Mouse (Mus musculus) hematopoietic stem cell, adult 5-6 weeks (primary cell): ENCODE measurements around the gene Pus7. TPM values are rescaled to one million over a fixed set of nuclear protein-coding genes. Genes with fewer than 3 reads are reported as not detected.
A peak's percentile ranks its signal among the peaks of the same experiment; 100 is the strongest.

Source experiments
- ATAC-seq, 2 experiments: fragments of 125-278 bp in 1 of 2; replicated peaks in 1 of 2; 2 replicates each; pipeline ENCODE4 v1.8.0; 2016 to 2017; ENCODE audit warnings: inconsistent platforms in 2 of 2, mild to moderate bottlenecking in 2 of 2, moderate number of reproducible peaks in 2 of 2, low read depth in 1 of 2, moderate TSS enrichment in 1 of 2; ENCODE audit not compliant: low FRiP score in 2 of 2, poor library complexity in 2 of 2, severe bottlenecking in 2 of 2, insufficient read depth in 1 of 2, low TSS enrichment in 1 of 2
- total RNA-seq: library from RNA; stranded (forward); fragments of 172-1452, 232-1000 nt; gene quantifications from 2 replicates; pipeline ENCODE4 v1.2.3, GENCODE M21; 2017

The Pus7 gene
- total RNA-seq, 1 experiment from 2014 or later: 55.2 TPM

GRCm38 (mm10) chr5:23764557-23764956, 19.0 kb downstream of the Pus7 start:
- no peak for ATAC-seq

- ATAC-seq: no peak
These were observed 21.0 kb downstream of the Pus7 start for GRCm38 (mm10) chr5:23762531-23762930.

- ATAC-seq: peak in 1 of 2 experiments; percentile 48; a peak in 1 of 4 replicates
These were observed 24.9 kb downstream of the Pus7 start for GRCm38 (mm10) chr5:23758633-23759032.

DNA sequence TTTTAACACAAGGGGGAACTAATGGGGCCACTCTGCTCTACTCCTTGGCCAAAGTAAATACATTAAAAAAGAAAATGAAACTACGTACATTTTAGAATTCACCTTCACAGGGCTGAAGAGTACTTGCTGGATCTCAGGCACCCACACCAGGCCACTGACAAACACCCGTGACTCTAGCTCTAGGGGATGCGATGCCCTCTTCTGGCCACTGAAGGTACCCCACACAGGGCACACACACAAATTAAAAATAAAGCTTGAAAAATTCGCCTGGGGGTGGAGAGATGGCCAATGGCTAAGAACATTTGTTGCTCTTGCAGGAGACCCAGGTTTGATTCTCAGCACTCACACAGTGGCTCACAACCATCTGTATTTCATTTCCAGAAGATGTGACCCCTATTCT, 27.1 kb downstream of the Pus7 start:
- ATAC-seq: no peak

GRCm38 (mm10) chr5:23755591-23755990, 27.9 kb downstream of the Pus7 start:
- ATAC-seq: no peak

DNA sequence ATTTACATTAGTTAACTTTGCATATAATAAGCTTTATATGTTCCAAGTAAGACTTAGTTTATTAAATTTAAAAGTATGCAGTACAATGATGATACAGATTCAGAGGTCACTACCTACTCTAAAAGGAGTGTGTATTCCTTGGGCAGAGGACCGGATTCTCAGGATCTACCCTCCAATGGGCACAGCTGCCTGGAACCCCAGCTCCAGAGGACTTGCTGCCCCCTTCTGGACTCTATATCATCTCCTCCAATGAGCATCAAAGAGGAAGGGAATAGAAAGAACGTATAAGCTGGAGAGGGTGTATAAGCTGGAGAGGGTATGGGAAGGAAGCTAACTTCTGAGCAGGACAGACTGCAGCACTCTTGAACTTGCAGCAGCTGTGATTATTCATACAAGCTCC, 33.6 kb downstream of the Pus7 start:
- ATAC-seq: no peak

DNA sequence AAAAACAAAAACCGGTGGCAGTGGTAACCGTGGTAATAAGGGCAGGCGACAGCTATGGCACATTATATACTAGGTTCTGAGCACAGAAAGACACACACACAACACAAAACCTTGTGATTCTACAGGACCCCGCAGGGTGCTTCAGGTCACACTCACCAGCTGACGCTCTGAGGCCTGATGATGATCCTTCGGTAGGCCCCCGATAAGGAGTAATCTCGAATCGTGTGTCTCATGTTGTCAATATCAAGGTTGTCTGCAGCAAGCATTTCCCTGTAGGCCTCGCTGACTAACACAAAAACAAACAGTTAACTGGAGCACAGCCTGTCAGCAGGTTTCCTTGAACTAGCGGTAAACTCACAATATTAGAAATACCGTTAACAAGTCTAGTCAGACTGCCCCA, 40.2 kb downstream of the Pus7 start:
- no peak for ATAC-seq

GRCm38 (mm10) chr5:23737111-23737510, 46.4 kb downstream of the Pus7 start:
- ATAC-seq: no peak

DNA sequence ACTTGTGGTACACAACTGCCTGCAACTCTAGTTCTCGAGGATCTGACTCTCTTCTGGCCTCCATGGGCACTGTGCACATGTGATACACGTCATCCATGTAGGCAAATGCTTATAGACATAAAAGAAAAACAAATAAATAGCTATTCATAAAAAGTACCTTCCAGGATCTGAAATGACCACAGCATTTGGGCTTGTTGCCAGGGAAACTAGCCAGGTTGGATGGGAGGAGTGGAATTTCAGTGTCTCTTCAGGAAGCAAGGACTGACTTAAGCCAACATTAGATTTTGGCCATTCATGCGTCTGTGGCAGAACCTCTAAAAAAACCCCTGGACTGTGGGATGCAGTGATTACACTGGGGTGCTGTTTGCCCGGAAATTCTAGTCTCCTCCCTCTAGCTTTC, 47.1 kb downstream of the Pus7 start:
- no peak for ATAC-seq

GRCm38 (mm10) chr5:23721956-23722355, 61.6 kb downstream of the Pus7 start:
- ATAC-seq: no peak

- ATAC-seq: peak; percentile 32 to 56; a peak in 2 of 4 replicates
These were observed 64.6 kb downstream of the Pus7 start for GRCm38 (mm10) chr5:23718881-23719328.

DNA sequence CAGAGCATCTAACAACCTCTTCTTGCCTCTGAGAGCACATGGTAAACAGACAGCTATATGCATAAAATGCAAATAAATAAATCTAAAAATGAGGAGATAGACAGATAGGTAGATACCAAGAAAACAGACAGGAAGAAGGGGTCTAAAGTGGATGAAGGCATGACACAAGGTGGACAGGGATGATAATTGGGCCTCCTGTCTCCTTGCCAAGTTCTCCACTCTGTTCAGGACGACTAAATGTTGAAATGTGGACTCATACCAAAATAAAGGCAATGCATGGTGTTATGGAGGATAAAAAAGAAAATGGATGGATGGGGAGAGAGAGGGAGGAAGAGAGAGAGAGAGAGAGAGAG, 65.4 kb downstream of the Pus7 start:
- no peak for ATAC-seq

DNA sequence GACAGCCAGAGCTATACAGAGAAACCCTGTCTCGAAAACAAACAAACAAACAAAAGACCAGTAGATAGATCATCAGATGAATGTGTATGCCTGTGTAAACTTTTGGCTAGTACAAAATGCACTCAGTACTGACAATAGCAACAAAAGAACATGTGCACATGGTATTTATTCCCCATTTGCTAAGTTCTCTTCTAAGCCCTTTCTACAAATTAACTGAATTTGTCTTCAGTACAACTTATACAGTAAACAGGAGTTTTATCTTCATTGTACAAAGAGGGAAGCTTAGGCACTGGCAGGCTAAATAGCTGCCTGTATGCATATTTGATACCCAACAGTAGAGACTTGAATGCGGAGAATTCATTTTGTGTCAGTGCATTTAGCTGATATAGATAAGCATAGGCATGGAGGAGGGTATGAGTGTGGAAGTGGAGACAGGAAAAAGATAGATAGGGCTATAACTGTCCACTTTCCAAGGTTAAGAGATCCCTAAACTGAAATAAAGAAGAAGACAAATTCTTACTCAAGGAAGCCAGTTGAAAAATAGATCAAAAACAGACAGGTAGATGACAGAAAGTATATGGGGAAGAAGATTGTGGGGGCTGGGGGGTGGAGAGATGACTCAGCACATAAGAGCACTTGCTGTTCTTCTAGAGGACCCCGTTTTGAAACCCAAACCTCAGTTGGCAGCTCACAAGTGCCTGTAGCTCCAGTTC, 65.9 kb downstream of the Pus7 start:
- ATAC-seq: no peak

DNA sequence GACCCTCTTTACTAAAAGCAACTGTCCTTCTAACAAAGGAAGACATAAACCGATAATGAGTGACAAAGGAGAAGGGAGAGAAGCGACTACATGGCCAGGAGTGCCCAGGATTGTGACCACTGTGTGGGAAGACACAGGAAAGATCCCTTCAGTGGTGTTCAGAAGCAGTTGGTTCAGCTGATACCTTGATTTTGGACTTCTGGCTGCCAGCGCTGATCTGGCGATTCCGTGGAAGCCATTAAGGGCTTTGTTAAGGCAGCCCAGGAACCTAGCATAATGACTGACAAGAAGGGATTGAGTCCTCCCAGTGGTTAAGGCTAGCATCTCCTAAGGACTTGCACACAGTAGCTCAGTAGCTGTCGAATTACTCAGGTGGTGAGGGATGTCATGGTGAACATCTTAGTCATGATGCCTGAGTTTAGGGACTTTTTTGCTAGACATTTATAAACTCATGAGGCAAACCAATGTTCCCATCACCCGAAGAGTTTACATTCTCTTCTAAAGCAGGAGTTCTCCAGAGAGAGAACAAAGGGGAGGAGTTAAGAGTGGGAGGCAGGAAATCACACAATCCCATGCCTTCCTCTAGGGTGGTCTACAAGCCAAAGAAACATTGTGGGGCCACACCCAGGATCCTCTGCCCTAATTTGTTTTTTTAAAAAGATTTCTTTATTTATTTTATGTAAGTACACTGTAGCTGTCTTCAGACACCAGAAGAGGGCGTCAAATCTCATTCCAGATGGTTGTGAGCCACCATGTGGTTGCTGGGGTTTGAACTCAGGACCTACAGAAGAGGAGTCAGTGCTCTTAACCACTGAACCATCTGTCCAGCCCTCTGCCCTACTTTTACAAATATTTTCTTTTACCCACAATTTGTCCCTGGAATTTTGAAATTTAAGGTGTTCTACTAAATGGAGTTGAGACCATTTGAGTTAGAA, 69.8 kb downstream of the Pus7 start:
- no peak for ATAC-seq

- ATAC-seq: peak; percentile 98
These were observed 71.1 kb downstream of the Pus7 start for GRCm38 (mm10) chr5:23712130-23713001.

DNA sequence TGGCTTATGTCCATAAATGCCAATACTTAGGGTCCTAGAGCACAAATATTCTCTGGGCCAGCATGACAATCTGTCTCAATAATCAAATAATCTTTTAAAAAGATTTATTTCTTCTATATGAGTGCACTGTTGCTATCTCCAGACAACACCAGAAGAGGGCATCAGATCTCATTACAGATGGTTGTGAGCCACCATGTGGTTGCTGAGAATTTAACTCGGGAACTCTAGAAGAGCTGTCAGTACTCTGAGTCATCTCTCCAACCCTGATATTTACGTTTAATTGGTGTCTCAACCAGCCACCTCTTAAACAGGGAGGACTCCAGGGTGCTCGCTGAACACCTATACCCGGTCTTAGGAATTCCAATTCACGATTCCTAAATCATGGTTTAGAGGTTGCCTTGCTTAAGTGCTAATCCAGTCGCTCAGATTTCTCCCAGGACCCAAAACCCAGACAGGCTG, 71.8 kb downstream of the Pus7 start:
- 0 out of 4 replicates have a peak, but pooled peaks of 1 of the 2 experiments have one; percentile 3 for ATAC-seq

DNA sequence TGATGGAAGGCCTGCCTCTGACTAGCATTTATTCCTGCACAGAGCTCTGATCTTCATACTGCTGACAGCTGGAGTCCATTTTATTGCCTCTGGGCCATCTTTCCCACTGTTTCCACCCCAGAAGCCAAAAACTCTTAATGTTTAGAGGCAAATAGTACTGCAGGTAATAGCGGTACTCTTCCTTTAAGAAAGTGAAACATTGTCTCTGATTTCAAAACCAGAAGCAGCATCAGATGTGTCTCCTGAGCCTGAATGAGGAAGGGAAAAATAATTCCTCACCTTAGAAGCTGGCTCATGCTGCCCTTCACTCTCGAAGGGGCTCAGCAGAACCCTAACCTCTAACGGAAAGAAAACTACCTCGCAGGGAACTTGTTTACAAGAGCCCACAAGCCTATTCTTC, 72.3 kb downstream of the Pus7 start:
- ATAC-seq: no peak
